Mouse (Mus musculus) megakaryocyte-erythroid progenitor cell, adult 5 weeks (primary cell): ENCODE data around the gene Tcam1. TPM values are rescaled to one million over a fixed set of nuclear protein-coding genes. Genes with fewer than 3 reads are reported as not detected.

Experiments used
- polyA plus RNA-seq: library from polyadenylated mRNA; stranded (reverse); fragments of >175 nt; gene quantifications from 2 replicates; pipeline ENCODE4 v1.2.3, GENCODE M21; 2012

Tcam1 gene
- 0.21 and 0.33 TPM in 2 replicates for polyA plus RNA-seq

DNA sequence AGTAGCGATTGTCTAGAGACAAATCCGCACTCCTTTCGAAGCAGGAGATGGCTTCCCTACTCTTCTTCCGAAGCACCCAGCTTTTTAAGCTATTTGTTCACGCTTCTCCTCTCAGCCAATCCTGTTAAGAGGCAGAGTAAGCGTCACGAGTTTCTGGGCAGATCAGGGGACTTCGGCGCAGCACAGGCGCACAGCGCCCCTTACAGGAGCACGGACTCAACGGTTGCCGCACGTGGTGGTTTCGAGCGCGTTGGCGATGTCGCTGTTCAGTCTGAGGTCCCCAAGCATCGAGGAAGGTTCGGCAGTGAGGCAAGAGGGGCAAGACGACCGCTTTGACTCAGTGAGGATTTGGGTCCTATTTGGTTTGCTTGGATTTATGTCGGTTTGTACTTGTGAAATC, at the start of gene Tcam1:
TSS of gene Tcam1 (plus strand) at position 219 of the 400 bp plus-strand sequence.

DNA sequence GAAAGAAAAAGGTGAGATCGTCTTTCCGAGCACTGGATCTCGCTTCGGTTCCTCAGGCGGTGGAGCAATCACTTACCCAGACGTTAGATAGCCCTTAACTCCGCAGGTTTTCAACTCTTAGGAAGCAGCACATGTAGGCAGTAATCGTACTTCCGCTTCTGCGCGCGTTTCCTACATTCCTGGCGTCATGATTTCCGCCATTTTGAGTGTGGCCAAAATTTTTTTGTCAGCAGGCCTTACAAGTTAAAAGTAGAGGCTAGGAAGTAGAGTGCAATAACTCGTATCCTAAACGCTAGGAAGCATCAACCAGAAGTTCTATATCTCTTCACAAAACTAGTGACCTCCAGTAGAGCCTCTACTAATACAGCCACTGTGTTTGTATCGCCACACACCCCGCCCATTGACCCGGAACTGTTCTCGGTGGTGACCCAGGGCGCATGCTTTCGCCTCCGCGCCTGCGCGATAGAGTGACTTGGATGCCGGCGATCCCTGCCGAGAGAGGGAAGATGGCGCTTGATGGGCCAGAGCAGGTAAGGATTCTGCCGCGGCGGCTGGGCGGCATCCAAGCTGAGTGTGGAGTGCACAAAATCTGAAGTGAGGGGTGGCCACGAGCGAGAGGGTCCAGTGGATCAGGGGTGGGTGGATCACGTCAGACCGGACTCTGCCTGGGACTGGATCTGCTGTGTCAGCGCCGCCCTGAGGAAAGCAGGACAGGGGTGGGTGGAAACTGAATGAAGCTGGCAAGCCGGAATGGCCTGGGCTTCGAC, 20.6 kb upstream of the Tcam1 start, which contains the start of the genes Ftsj3 and Psmc5:
TSS of gene Ftsj3 (minus strand) at position 395 of the 767 bp plus-strand sequence.
TSS of gene Psmc5 (plus strand) at position 470 of the 767 bp plus-strand sequence.

DNA sequence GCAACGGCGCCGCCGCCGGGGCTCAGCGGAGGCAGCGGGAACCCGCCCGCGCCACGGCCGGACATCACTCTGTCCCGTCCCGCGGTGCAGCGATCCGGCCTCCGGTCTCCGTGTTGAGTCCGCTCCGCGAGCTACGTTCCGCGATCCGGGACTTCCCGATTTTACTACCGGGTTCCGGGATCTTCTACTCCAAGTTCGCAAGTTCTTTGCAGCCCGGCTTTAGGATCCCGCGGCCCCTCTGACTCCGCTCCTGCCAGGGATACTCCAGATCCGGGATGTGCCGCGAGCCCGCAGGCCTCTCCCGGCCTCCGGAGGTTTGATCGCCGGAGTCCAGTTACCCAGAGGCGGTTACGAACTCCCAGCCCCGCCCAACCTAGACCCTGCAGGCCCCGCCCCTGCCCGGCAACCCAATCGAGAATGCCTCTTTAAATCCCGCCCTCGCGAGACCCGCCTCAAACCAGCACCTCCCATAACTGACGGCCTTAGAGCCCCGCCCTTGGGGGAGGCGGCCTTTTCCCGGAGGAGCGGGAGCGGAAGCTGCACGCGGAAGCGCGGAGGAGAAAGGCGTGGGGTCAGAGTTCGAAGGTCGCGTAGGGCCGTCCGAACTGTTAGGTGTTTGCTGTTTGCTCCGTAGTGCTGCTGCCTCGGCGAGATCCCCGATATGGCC, 3.7 kb upstream of the Tcam1 start, which contains the start of gene Smarcd2:
TSS of gene Smarcd2 (minus strand) at position 329 of the 667 bp plus-strand sequence.

DNA sequence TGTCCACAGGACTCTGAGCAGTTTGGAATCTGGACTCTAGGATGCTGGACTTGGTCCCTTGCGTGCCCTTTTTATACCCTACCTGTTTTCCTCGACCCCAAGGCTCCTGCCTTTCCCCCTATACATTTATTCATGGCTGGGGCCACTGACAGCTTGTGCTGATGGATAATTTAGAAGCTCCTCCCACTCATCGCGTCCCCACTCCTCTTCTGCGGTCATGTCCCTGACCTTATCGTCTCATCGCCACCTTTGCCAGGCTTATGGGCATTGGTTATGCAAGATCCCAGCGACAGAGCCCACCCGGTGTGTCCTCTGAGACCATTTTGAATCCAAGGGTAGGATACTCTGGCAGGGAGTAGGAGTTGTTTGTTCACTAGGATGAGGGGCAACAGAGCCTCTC, 25.3 kb downstream of the Tcam1 start, which contains the start of gene Gh:
TSS of gene Gh (minus strand) at position 101 of the 400 bp plus-strand sequence.

DNA sequence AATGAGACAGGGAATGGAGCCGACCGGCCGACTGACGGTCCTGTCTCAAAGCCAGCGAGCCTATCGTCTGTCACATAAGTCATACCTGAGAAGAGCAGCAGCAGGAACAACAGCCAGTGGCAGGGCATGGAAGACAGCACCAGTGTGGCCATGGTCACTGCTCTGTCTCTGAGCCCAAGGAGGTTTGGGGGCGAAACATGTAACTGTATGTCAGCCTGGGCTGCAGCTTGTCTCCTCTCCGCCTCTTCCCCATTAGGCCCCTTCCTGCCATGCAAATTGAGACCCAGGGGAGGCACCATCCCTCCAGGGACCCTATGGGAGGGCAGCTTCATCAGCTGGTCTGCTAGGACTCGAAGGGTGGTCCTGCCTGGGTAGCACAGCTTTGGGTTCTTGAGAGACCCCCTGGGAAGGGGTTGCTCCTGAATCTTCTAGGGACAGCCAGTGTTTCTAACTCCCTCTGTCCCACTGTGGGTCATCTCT, 37.9 kb downstream of the Tcam1 start, which contains the start of gene Cd79b:
TSS of gene Cd79b (minus strand) at position 430 of the 480 bp plus-strand sequence.

Other genes with a start within 250 kb of the Tcam1 start
- gene Dcaf7, start 239.8 kb upstream of the Tcam1 start, polyA plus RNA-seq = 14.7 and 14.9 TPM in 2 replicates
- 6.6 and 7.2 TPM in 2 replicates for gene Taco1, start 210.6 kb upstream of the Tcam1 start, polyA plus RNA-seq
- gene Map3k3, start 192.1 kb upstream of the Tcam1 start, polyA plus RNA-seq = 9.2 and 9.4 TPM in 2 replicates
- 0.62 TPM in 1 of 2 replicates, not detected in the other for gene Gm10840, start 115.8 kb upstream of the Tcam1 start, polyA plus RNA-seq
- 189 and 236 TPM in 2 replicates for gene Limd2, start 115.8 kb upstream of the Tcam1 start, polyA plus RNA-seq
- gene Strada, start 74.5 kb upstream of the Tcam1 start, polyA plus RNA-seq = 42.4 and 43.4 TPM in 2 replicates
- gene Ccdc47, start 60.3 kb upstream of the Tcam1 start, polyA plus RNA-seq = 3.2 and 4.1 TPM in 2 replicates
- gene Ddx42, start 59.7 kb upstream of the Tcam1 start, polyA plus RNA-seq = 27.1 and 41.4 TPM in 2 replicates
- gene Ftsj3, start 20.6 kb upstream of the Tcam1 start, polyA plus RNA-seq = 12.7 and 18.5 TPM in 2 replicates
- 51.2 and 64.3 TPM in 2 replicates for gene Psmc5, start 20.5 kb upstream of the Tcam1 start, polyA plus RNA-seq
- 138 and 142 TPM in 2 replicates for gene Smarcd2, start 3.7 kb upstream of the Tcam1 start, polyA plus RNA-seq
- gene Gh, start 25.2 kb downstream of the Tcam1 start, polyA plus RNA-seq = not detected in 2 replicates
- 6.0 and 10.1 TPM in 2 replicates for gene Cd79b, start 38.1 kb downstream of the Tcam1 start, polyA plus RNA-seq
- 0.07 and 0.17 TPM in 2 replicates for gene Scn4a, start 76.6 kb downstream of the Tcam1 start, polyA plus RNA-seq
- gene Prr29, start 88.8 kb downstream of the Tcam1 start, polyA plus RNA-seq = 0.10 and 0.23 TPM in 2 replicates
- gene Icam2, start 111.4 kb downstream of the Tcam1 start, polyA plus RNA-seq = 42.6 and 44.4 TPM in 2 replicates
- gene Ern1, start 211.2 kb downstream of the Tcam1 start, polyA plus RNA-seq = 26.2 and 34.6 TPM in 2 replicates